Mouse (Mus musculus): ENCODE results near the gene Ksr2. TPM values are rescaled to one million over a fixed set of nuclear protein-coding genes. Genes with fewer than 3 reads are reported as not detected.
"Not testable (repeated sequence)": the region's sequence is repeated elsewhere in the genome, so short reads cannot be mapped to it uniquely, and the experiment has no call there.

The Ksr2 gene
- polyA plus RNA-seq, 3 experiments from 2014 or later = 0.09 to 0.60 (median 0.36) TPM

GRCm38 (mm10) chr5:117541654-117542053 is 127.9 kb downstream of the Ksr2 start:
- ATAC-seq = no peak

GRCm38 (mm10) chr5:117546694-117547268 is 133.0 kb downstream of the Ksr2 start:
- ATAC-seq = no peak

- ATAC-seq = no peak
Observed at GRCm38 (mm10) chr5:117550992-117551391, 137.2 kb downstream of the Ksr2 start.

- no peak for ATAC-seq
Observed at GRCm38 (mm10) chr5:117552096-117552495, 138.3 kb downstream of the Ksr2 start.

- no peak for ATAC-seq
Observed at GRCm38 (mm10) chr5:117554505-117554904, 140.7 kb downstream of the Ksr2 start.

GRCm38 (mm10) chr5:117556570-117556969 is 142.8 kb downstream of the Ksr2 start:
- no peak for ATAC-seq

GRCm38 (mm10) chr5:117561080-117561479 is 147.3 kb downstream of the Ksr2 start:
- ATAC-seq = no peak

- ATAC-seq = no peak
Observed at GRCm38 (mm10) chr5:117566051-117566665, 152.4 kb downstream of the Ksr2 start.

GRCm38 (mm10) chr5:117569190-117569795 is 155.5 kb downstream of the Ksr2 start:
- no peak for ATAC-seq

GRCm38 (mm10) chr5:117572428-117572827 is 158.6 kb downstream of the Ksr2 start:
- ATAC-seq = no peak

GRCm38 (mm10) chr5:117574894-117575293 is 161.1 kb downstream of the Ksr2 start:
- no peak for ATAC-seq

GRCm38 (mm10) chr5:117577598-117577997 is 163.8 kb downstream of the Ksr2 start:
- no peak for ATAC-seq

- ATAC-seq = no peak
Observed at GRCm38 (mm10) chr5:117581711-117582110, 167.9 kb downstream of the Ksr2 start.

- no peak for ATAC-seq
Observed at GRCm38 (mm10) chr5:117584428-117584827, 170.6 kb downstream of the Ksr2 start.

- no peak for ATAC-seq
Observed at GRCm38 (mm10) chr5:117589266-117589665, 175.5 kb downstream of the Ksr2 start.

GRCm38 (mm10) chr5:117593273-117593672 is 179.5 kb downstream of the Ksr2 start:
- no peak for ATAC-seq

- no peak for ATAC-seq
Observed at GRCm38 (mm10) chr5:117596803-117597202, 183.0 kb downstream of the Ksr2 start.

GRCm38 (mm10) chr5:117602026-117602425 is 188.2 kb downstream of the Ksr2 start:
- no peak for ATAC-seq

GRCm38 (mm10) chr5:117607761-117608309 is 194.0 kb downstream of the Ksr2 start:
- ATAC-seq = no peak

- no peak for ATAC-seq
Observed at GRCm38 (mm10) chr5:117614331-117615024, 200.7 kb downstream of the Ksr2 start.

- no peak for ATAC-seq
Observed at GRCm38 (mm10) chr5:117620292-117620691, 206.5 kb downstream of the Ksr2 start.

GRCm38 (mm10) chr5:117622221-117622620 is 208.4 kb downstream of the Ksr2 start:
- no peak for ATAC-seq

GRCm38 (mm10) chr5:117623206-117623605 is 209.4 kb downstream of the Ksr2 start:
- not testable (repeated sequence) for ATAC-seq

Data from inflammation-experienced regulatory T-cells, adult 6 months (primary cell).